Mouse (Mus musculus): ENCODE results near the gene Appbp2.

Gene Appbp2

GRCm38 (mm10) chr11:85223248-85223647 lies 11.7 kb downstream of the Appbp2 start:
- DNase-seq (ENCODE audit: low read depth, low spot score): no peak

GRCm38 (mm10) chr11:85222561-85222960 lies 12.4 kb downstream of the Appbp2 start:
- DNase-seq (ENCODE audit: low read depth, low spot score): no peak

GRCm38 (mm10) chr11:85219014-85219413 lies 15.9 kb downstream of the Appbp2 start:
- no peak for DNase-seq (ENCODE audit: low read depth, low spot score)

- DNase-seq (ENCODE audit: low read depth, low spot score): no peak
Observed at GRCm38 (mm10) chr11:85214679-85215078, 20.3 kb downstream of the Appbp2 start.

GRCm38 (mm10) chr11:85213215-85213614 lies 21.7 kb downstream of the Appbp2 start:
- DNase-seq (ENCODE audit: low read depth, low spot score): no peak

GRCm38 (mm10) chr11:85211151-85211550 lies 23.8 kb downstream of the Appbp2 start:
- no peak for DNase-seq (ENCODE audit: low read depth, low spot score)

- DNase-seq (ENCODE audit: low read depth, low spot score): no peak
Observed at GRCm38 (mm10) chr11:85206231-85206630, 28.7 kb downstream of the Appbp2 start.

GRCm38 (mm10) chr11:85198906-85199305 lies 36.0 kb downstream of the Appbp2 start:
- DNase-seq (ENCODE audit: low read depth, low spot score): no peak

- no peak for DNase-seq (ENCODE audit: low read depth, low spot score)
Observed at GRCm38 (mm10) chr11:85196046-85196445, 38.9 kb downstream of the Appbp2 start.

- no peak for DNase-seq (ENCODE audit: low read depth, low spot score)
Observed at GRCm38 (mm10) chr11:85194206-85194605, 40.7 kb downstream of the Appbp2 start.

- DNase-seq (ENCODE audit: low read depth, low spot score): no peak
Observed at GRCm38 (mm10) chr11:85190741-85191140, 44.2 kb downstream of the Appbp2 start.

GRCm38 (mm10) chr11:85189110-85189509 lies 45.8 kb downstream of the Appbp2 start:
- DNase-seq (ENCODE audit: low read depth, low spot score): no peak

GRCm38 (mm10) chr11:85184839-85185238 lies 50.1 kb downstream of the Appbp2 start:
- DNase-seq (ENCODE audit: low read depth, low spot score): no peak

GRCm38 (mm10) chr11:85184082-85184481 lies 50.8 kb downstream of the Appbp2 start:
- peak; percentile 90 for DNase-seq (ENCODE audit: low read depth, low spot score)

GRCm38 (mm10) chr11:85183284-85183779 lies 51.6 kb downstream of the Appbp2 start:
- DNase-seq (ENCODE audit: low read depth, low spot score): peak; percentile 24

- peak; percentile 88 for DNase-seq (ENCODE audit: low read depth, low spot score)
Observed at GRCm38 (mm10) chr11:85182617-85183283, 52.2 kb downstream of the Appbp2 start.

GRCm38 (mm10) chr11:85178413-85178812 lies 56.5 kb downstream of the Appbp2 start:
- DNase-seq (ENCODE audit: low read depth, low spot score): no peak

GRCm38 (mm10) chr11:85177761-85178160 lies 57.2 kb downstream of the Appbp2 start:
- DNase-seq (ENCODE audit: low read depth, low spot score): no peak

GRCm38 (mm10) chr11:85175941-85176340 lies 59.0 kb downstream of the Appbp2 start:
- DNase-seq (ENCODE audit: low read depth, low spot score): no peak

- DNase-seq (ENCODE audit: low read depth, low spot score): no peak
Observed at GRCm38 (mm10) chr11:85170833-85171232, 64.1 kb downstream of the Appbp2 start.

- DNase-seq (ENCODE audit: low read depth, low spot score): peak; percentile 92
Observed at GRCm38 (mm10) chr11:85170058-85170740, 64.7 kb downstream of the Appbp2 start, which contains the start of gene 1700125H20Rik. Gene 1700125H20Rik, plus strand, starts transcription at chr11:85170404.

- no peak for DNase-seq (ENCODE audit: low read depth, low spot score)
Observed at GRCm38 (mm10) chr11:85167503-85167902, 67.4 kb downstream of the Appbp2 start.

GRCm38 (mm10) chr11:85164371-85164770 lies 70.6 kb downstream of the Appbp2 start:
- no peak for DNase-seq (ENCODE audit: low read depth, low spot score)
